Mouse (Mus musculus) 3T3-L1 (cell line): Measurements from ENCODE around the gene Cth.
"Not testable (repeated sequence)": the region's sequence is repeated elsewhere in the genome, so short reads cannot be mapped to it uniquely, and the experiment has no call there.

ENCODE experiments used
- DNase-seq: peaks from one replicate; pipeline ENCODE4 v3.0.0-alpha.2; 2015; ENCODE audit warnings: low read depth, low spot score

Cth gene

DNA sequence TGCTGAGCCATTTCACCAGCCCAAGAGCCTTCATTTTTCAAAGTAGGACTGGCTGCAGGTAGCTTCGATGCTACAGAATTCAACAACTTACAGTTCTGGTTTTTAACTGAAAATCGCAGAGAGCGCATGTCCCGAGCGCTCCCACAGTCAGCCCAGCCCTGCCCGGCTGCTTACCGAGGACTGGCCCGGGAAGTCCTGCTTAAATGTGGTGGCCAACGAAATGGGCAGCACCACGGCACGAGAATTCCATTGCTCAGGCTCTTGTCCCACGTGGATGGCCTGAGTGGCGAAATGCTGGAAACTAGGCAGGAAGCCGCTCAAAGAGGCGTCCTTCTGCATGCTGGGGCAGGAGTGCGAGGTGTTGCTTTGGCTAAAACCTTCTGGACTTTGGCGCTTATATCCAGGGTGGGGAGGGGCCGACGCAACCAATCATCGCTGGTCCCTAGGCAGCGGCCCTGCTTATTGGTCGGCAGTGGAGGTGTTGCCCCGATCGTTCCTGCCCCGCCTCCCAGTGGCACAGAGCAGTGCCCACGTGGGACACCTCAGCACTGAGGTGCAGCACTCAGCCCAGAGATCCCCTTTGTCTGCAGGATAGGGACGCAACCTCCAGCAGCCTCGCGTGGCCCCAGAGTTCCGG, at the start of gene Cth:
Gene Cth, minus strand, starts transcription at position 386 of the 637 bp plus-strand sequence.
- DNase-seq, result peak; percentile 95

DNA sequence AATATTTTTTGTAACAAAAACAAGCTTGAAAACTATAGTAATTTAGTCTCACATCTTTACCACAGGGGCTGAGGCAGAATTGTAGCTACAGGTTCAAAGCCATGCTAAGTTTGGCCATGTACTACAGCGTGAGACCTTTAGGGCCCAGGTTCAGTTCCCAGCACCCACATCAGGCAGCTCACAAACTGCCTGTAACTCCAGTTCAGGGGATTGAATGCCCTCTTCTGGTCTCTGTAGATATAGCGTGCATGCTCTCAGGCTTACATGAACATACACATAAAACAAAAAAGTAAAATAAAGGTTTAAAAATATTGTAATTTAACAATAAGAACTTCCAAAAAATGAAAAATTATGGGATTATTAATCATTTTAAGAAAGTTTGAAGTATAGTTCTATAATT, 48.4 kb upstream of the Cth start:
- DNase-seq, result peak; percentile 12

DNA sequence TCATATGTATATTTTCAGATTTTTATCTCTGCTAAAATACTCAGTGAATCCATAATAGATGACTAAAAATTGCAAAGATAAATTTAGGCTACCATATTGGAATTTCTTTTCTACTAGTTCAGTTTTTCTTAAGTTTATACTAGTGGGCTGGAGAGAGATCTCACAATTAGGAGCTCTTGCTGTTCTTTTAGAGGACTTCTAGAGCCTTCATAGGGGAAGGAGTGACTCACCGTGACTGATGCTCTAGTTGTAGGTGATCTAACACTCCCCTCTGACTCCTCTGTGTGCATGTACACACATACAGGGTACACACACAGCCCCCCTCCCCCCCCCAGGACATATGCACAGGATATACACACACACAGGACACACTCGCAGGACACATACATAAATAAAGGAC, 46.3 kb upstream of the Cth start:
- DNase-seq, result no peak

DNA sequence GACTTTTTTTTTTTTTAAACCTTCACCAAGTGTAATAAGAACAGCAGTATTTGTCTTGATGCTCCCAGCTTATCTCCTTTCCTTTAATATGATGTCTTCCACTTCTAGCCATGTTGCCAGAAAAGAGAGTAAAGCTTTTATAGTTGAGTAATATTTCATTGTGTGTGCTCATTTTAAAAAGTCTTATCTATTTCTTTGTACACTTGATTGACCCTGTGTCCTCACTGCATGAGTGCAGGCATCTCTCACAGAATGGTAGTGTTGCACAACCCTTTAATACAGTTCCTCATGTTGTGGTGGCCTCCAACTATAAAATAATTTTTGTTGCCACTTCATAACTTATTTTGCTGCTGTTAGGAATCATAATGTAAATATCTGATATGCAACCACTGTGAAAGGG, 32.4 kb upstream of the Cth start:
- no peak for DNase-seq

DNA sequence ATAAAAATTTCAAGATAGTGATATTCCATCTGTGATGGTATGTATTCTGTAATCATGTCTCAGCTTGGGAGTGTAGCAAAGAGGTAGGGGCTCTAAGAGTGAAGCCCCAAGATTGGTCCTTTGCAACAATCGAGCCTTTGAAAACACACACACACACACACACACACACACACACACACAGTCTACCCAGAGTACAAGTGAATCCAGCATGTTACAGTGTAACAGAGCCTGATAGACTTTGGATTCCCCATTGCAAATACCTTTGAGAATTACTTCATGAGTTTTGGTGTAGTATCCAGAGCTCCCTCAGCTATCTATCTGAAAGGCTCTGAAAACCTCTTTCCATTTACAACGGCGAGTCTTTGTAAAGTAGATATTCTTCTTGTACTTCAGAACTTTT, 31.3 kb upstream of the Cth start:
- no peak for DNase-seq

DNA sequence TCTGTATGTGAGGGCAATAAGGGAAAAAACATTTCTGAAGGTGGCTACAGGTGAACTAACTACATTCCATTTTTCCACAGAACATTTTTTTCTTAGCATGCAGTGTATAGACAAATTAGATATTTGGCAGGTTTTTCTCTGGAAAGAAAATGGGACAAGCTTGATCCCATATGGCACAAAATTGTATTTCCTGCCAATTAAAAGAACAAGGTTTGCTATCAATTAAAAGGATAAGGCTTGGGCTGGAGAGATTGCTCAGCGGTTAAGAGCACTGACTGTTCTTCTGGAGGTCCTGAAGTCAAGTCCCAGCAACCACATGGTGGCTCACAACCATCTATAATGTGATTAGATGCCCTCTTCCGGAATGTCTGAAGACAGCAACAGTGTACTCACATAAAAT, 30.6 kb upstream of the Cth start:
- DNase-seq, result no peak

DNA sequence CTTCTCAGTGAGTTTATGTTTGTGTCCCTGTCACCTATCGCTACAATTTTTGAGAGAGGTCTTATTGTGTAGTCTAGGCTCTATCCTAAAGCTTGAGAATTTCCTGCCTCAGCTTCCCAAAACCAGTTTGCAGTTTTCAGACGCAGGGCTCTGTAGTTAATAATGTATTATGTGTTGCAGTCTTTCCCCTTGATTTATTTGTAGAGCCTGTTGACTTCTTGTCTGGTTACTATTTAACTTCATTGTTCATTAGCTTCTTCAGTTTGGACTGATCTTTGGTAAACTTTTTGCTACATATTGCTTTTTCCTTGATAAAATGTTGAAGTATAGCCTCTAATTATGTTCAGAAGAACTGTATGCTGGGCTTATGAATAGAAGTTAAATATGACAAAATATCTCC, 27.8 kb upstream of the Cth start:
- no peak for DNase-seq

DNA sequence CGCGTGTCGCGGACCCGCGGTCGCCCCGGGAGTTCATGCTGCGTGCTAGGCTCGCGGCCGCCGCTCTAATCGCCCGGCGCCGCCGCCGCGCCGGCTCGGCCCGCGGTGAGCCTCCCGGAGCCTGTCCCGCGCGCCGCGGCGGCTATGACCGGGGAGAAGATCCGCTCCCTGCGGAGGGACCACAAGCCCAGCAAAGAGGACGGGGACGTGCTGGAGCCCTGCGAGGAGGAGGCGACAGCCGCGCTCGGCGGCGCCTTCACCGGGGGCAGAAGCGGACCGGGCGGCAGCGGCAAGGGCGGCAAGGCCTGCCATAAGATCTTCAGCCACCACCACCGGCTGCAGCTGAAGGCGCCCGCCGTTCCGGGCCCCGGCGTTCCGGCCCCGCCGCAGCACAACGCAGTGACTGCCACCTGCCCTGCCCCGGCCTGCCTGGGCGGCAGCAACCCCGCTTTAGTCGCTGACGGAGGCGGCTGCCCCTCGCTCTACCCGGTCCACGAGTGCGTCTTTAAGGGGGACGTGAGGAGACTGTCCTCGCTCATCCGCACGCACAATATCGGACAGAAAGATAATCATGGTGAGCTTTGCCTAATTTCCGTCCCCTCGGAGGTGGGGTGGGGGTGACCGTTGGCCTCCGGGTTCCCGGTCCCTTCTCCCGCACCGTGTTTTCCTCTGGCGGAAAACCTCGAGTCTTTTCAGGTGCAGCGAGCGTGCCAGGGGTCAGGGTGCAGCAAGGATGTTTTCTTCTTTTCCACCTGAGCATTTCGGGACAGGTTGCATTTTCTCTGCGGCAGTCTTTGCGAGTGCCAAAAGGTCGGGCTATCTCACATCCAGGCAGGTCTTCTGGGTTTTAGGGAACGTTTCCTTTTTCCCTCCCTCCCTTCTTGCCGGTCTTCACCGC, 22.8 kb upstream of the Cth start:
- DNase-seq, result peak; percentile 19

DNA sequence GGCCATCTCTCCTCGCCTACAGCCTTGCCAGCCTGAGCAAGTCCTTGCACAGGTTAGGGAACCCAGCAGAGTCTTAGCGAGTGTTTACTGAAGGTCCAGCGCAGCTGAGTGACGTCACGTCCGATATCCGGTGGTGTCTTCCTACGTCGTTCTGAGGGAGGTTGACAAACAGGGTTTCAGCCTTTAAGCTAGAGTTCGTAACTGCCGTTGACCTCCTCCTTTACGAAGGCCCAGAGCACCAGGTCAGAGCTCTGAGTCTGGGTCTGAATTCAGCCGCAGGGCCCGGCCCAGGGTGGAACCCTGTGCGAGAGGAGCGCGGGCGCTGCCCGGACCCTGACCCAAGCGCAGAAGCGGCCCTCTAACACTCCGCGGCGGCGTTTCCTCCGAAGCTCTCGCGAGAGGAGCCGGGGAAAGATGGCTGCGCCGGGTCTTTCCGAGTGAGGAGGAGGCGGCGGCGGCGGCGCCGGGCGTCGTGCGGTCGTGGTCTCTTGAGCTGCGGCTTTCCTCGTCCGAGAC, 22.0 kb upstream of the Cth start, which contains the start of gene Ankrd13c:
Gene Ankrd13c, plus strand, starts transcription at position 397 of the 516 bp plus-strand sequence.
- DNase-seq, result peak; percentile 93

DNA sequence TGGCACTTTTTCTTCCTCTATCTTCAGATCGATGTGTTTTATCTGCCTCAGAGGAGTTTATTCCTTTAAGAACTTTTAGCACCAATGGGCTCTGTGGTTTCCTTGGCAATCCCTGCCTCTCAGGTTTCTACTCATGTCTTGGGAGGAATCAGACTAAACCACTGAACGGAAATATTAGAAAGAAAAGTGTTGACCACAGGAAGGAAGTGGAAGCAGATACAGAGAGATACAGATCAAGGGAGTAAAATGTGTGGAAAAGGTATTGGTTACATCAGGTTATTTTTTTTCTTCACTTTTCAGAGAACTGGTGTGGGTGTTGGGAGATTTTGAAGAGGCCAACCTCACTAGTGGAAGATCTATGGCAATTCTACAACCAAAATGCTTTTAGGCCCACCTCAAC, 13.7 kb upstream of the Cth start:
- DNase-seq, result peak; percentile 42

DNA sequence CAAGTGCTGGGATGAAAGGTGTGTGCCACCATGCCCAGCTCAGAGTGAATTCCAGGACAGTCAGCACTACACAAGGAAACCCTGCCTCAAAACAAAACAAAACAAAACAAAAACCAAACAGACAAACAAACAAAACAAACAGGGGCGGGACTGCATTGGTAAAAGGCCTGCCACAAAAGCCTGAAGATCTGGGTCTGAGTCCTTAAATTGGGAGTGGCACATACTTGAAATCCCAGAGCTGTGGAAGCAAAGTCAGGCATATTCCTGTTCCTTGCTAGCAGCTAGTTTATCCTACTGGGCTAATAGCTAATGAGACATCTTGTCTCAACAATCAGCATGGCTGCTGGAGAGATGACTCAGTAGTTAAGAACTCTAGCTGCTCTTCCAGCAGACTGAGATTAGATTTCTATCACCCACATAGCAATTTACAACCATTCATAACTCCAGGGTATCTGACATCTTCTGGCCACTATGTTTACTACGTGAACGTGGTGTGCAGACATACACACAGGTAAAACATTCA, 9.5 kb upstream of the Cth start:
- DNase-seq, result peak; percentile 73

DNA sequence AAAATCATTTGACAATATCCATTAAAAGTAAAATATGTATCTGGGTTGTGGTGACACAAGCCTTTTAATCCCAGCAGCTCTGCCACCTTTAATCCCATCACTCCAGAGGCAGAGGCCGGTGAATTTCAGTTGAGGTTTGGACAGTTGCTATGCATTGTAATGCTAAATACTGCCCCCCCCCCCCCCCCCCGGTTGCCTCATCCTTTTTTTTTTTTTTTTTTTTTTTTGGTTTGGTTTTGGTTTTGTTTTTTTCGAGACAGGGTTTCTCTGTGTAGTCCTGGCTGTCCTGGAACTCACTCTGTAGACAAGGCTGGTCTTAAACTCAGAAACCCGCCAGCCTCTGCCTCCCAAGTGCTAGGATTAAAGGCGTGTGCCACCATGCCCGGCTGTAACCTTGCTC, 8.3 kb upstream of the Cth start:
- DNase-seq, result not testable (repeated sequence)

DNA sequence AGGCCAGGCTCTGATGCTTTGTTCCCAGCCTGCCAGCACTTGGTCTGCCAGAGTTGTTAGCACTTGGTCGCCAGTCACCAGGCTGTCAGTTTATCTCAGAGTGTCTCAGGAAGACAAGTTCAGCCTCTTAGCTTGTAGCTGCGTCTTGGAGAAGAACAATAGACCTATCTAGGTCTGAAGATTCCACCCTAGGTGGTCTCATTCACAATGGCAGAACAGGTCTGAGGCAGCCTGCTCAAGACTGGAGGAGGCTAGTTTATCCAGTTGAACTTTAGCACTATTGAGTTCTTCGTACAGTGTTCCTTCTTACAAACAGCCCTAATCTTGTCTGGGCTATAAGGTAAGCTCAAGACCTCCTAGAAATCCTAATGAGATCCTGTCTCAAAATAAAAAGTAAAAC, 7.2 kb upstream of the Cth start:
- no peak for DNase-seq

DNA sequence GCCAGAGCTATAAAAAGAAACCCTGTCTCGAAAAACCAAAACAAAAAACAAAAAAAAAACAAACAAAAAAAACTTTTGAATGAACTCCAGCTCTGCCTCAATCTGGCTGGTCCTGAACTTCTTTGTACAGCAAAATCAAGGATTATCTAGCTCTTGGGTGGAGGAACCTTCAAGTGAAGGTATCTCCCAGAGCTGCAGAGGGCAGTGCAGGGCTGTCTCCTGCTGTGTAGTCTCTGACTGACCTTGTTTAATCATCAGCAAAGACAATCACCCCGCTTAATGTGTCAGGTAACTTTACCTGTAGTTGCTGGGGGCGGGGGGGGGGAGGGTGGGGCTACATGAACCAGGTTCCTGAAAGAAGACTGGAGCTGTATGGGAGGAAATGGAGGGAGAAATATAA, 6.7 kb upstream of the Cth start:
- DNase-seq, result peak; percentile 30

DNA sequence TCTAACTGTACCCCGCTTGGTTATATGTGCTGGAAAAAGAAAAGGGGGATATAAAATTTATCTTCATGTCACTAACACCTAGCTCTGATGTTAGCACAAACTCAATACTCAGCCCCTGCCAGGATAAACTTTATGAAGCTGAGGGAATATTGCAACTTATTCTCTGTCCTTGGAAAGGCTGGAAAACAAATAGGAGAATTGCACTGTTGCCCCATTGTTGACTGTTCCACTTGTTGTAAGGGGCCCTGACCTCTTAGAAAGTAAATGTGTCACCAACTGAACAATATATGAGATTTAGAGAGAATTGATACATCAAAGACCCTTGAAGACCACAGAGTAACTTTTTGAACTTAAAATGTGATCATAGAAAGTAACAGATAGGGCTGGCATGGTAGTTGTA, 4.5 kb upstream of the Cth start:
- DNase-seq, result no peak

DNA sequence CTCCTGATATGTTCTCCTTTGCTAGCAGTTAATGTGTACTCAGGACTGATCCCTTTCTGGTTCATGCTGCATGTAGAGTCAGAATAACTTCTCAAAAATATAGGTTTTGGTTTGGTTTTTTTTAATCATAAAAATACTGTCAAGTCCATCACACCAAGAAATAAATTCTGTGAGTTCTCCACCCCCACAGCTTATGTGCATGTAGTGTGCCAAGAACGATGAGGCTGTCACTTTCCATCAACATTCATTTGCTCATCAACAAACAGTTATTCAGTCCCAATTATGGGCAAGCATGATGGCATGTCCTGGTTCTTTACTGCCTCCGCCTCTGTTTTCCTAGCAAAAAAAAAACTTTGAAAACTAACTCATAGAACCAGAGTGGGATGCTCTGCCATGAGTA, 3.9 kb upstream of the Cth start:
- no peak for DNase-seq

DNA sequence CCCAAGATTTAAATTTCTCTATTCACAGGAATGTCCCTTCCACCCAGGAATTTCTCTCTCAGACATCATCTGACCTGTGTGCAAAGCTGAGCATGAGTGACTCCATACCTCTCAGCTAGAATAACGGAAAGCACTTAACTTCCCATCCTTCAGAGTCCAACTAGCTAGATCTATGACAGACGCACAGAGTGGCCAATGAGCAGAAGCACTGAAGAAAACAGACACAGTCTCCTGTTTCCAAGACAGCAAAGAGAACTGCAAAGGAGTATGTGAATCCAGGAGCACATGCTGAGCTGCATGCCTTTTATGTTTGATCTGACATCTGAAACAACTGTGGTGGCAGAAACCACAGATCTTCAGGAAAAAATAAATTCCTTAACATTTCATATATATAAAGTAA, 1.9 kb upstream of the Cth start:
- DNase-seq, result no peak

DNA sequence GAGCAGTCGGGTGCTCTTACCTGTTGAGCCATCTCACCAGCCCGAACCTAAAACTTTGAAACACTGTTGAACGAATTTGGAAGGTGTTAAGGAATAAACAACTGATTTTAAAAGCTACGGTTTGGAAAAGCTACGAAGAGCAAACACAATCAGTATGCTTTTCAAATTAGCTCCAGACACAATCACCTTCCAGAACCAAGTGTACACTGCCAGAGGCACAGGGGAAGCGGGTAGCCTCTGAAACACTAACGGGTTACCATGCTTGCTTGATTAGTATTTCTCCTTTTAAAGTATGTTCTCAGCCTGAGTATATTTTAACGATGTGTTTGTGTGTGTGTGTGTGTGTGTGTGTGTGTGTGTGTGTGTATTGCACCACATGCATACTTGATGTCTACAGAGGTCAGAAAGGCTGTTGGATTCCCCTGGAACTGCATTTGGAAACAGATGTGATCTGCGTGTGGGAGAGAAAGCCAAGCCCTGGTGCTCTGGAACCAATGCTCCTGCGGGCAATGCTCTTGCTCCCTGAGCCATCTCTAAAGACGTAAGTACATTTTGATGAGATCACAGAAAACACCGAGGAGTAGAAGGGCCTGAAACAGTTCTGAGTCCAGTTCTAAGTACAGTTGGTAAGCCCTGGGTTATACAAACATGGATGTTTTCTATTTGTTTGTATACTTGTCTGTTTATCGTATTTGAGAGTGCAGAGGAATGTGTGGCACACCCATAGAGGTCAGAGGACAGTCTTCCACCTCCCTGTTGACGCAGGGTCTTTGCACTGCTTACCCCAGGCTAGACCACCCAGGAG, 1.0 kb upstream of the Cth start:
- DNase-seq, result no peak

DNA sequence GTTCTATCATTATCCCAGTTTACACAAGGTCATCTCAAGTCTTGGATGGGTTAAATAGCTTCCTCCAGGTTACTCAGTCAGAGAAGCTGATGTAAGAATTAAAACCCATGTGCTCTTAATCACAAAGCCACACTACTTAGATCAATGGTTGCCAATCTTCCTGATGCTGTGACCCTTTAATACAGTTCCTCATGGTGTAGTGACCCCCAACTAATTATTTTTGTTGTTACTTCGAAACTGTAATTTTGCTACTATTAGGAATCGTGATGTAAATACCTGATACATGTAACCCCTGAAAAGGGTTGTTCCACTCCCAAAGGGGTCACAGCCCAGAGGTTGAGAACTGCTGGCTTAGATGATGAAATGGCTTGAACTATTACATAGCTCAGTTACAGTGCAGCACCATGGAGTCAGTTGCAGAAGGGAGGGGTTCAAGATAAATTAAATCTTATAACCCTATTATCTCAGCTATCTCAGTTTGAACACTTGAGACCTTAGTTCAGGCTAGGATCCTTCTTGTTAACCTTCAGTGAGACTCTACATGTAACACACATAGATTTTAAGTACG, 1.5 kb downstream of the Cth start:
- DNase-seq, result peak; percentile 14

DNA sequence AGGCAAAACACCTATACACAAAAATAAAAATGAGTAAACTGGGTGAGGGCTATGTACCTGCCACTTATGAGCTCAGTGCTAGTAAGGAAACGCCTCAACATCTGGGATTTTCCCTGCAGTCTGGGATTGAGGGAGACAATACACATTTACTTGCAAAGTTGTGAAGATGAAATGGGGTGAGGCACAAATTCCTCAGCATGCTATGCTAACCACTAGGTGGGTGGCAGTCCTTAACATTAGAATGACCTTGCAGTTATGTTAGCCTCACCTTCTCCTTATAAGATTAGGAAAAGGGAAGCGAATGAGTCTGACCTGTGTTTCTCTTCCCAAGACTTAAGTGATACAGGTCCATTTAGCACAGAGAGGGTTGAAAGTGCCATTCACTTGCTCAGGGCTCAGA, 3.5 kb downstream of the Cth start:
- no peak for DNase-seq

DNA sequence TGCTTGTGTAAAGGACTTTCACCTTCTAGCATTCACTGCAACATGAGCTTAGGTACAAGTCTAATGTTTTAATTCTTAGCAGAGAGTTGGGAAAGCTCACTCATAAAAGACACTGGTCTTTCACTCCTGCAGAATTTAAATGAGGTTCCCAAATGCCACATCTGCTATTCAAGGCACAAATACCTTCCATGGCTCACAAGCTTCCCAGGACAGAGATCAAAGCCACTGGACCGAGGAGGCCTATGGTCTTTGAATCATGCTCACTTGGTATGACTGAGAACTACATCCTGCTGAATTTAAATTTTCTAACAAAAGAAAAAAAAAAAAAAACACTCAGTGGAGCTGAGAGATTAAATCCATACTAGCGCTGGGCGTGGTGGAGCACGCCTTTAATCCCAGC, 8.5 kb downstream of the Cth start:
- no peak for DNase-seq

DNA sequence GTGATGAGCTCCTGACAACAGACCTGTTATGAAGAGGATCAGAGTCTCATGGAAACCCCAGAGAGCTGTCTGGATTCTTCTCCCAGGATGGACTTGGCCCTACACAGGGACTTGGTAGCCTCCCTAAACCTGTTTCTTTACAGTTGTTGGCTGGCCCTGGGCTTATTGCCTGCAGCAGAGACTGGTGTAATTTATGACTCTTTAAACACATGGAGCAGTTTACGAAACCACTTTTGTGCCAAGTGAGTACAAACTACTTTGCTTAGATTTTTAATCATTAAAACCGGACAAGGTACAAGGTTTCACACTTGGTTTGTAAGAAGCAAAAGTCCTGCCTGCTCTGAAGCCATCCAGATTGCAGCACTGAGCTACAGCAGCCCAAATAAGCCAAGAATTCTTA, 12.7 kb downstream of the Cth start:
- no peak for DNase-seq
